Mouse (Mus musculus): Measurements from ENCODE around the gene Wdr83. TPM values are rescaled to one million over a fixed set of nuclear protein-coding genes. Genes with fewer than 3 reads are reported as not detected.

The Wdr83 gene
- total RNA-seq, 4 experiments from 2014 or later, result 20.1 to 32.5 (median 26.4) TPM

- no peak for DNase-seq (ENCODE audit: low spot score in 2 of 2)
Observed at GRCm38 (mm10) chr8:85035728-85036310, 45.3 kb downstream of the Wdr83 start.

GRCm38 (mm10) chr8:85035165-85035727, 45.9 kb downstream of the Wdr83 start:
- DNase-seq (ENCODE audit: low spot score in 2 of 2), result no peak

GRCm38 (mm10) chr8:85034764-85035163, 46.3 kb downstream of the Wdr83 start:
- DNase-seq (ENCODE audit: low spot score in 2 of 2), result peak; percentile 57 to 69

GRCm38 (mm10) chr8:85033867-85034266, 47.2 kb downstream of the Wdr83 start:
- DNase-seq (ENCODE audit: low spot score in 2 of 2), result no peak

GRCm38 (mm10) chr8:85032622-85033311, 48.3 kb downstream of the Wdr83 start:
- no peak for DNase-seq (ENCODE audit: low spot score in 2 of 2)

- no peak for DNase-seq (ENCODE audit: low spot score in 2 of 2)
Observed at GRCm38 (mm10) chr8:85029271-85029670, 51.8 kb downstream of the Wdr83 start.

GRCm38 (mm10) chr8:85027922-85028321, 53.2 kb downstream of the Wdr83 start:
- DNase-seq (ENCODE audit: low spot score in 2 of 2), result no peak

GRCm38 (mm10) chr8:85027516-85027855, 53.6 kb downstream of the Wdr83 start:
- DNase-seq (ENCODE audit: low spot score in 2 of 2), result no peak

- peak; percentile 94 to 96 for DNase-seq (ENCODE audit: low spot score in 2 of 2)
Observed at GRCm38 (mm10) chr8:85026670-85027515, 54.2 kb downstream of the Wdr83 start, which contains the start of gene Trir. Gene Trir (plus strand): TSS chr8:85026823.

- DNase-seq (ENCODE audit: low spot score in 2 of 2), result peak; percentile 81 to 89
Observed at GRCm38 (mm10) chr8:85025098-85025932, 55.8 kb downstream of the Wdr83 start, which contains the start of gene Asna1. Gene Asna1 (minus strand): TSS chr8:85025281.

Small RNA genes within 50 kb of the gene (microRNA-seq; reads per million reads assigned to microRNA genes)
- 0 to 0.76 reads per million in 2 experiments for gene Gm23388
- gene Mir7070, result 4.5 reads per million in 2 experiments

Other genes starting within 250 kb of the Wdr83 start
- 10 to 100 TPM; 21.6 to 27.7 (median 23.3) TPM for gene Gadd45gip1, start 249.8 kb downstream of the Wdr83 start, total RNA-seq (2022)
- 10 to 100 TPM; 66.4 to 76.2 (median 70.5) TPM for gene Rad23a, start 240.6 kb downstream of the Wdr83 start, total RNA-seq (2022)
- 100 to 1,000 TPM; 399 to 630 (median 506) TPM for gene Calr, start 234.4 kb downstream of the Wdr83 start, total RNA-seq (2022)
- gene Farsa, start 224.3 kb downstream of the Wdr83 start, total RNA-seq (2022), result 10 to 100 TPM; 47.2 to 54.8 (median 52.9) TPM
- 10 to 100 TPM; 13.0 to 18.4 (median 14.5) TPM for gene Syce2, start 209.2 kb downstream of the Wdr83 start, total RNA-seq (2022)
- gene Gcdh, start 187.4 kb downstream of the Wdr83 start, total RNA-seq (2022), result 10 to 100 TPM; 38.7 to 46.2 (median 40.4) TPM
- gene Klf1, start 179.4 kb downstream of the Wdr83 start, total RNA-seq (2022), result under 1 TPM in 2 of 4 experiments, not detected in 2; 0.21 to 0.31 TPM
- 10 to 100 TPM in 2 of 4 experiments, 1 to 10 TPM in 2; 4.4 to 18.9 (median 9.2) TPM for gene Dnase2a, start 172.7 kb downstream of the Wdr83 start, total RNA-seq (2022)
- 10 to 100 TPM; 77.3 to 83.2 (median 80.8) TPM for gene Mast1, start 143.9 kb downstream of the Wdr83 start, total RNA-seq (2022)
- 1 to 10 TPM; 1.5 to 2.5 (median 1.7) TPM for gene Rtbdn, start 134.3 kb downstream of the Wdr83 start, total RNA-seq (2022)
- gene Gm49661, start 111.9 kb downstream of the Wdr83 start, total RNA-seq (2022), result not detected
- 100 to 1,000 TPM; 328 to 367 (median 342) TPM for gene Prdx2, start 111.7 kb downstream of the Wdr83 start, total RNA-seq (2022)
- gene Rnaseh2a, start 111.5 kb downstream of the Wdr83 start, total RNA-seq (2022), result 10 to 100 TPM; 36.2 to 46.2 (median 41.2) TPM
- 10 to 100 TPM; 61.1 to 79.5 (median 75.6) TPM for gene Junb, start 102.6 kb downstream of the Wdr83 start, total RNA-seq (2022)
- gene Hook2, start 90.7 kb downstream of the Wdr83 start, total RNA-seq (2022), result 10 to 100 TPM; 10.9 to 11.6 (median 11.3) TPM
- not detected for gene Best2, start 66.8 kb downstream of the Wdr83 start, total RNA-seq (2022)
- 100 to 1,000 TPM; 118 to 124 (median 122) TPM for gene Asna1, start 56.0 kb downstream of the Wdr83 start, total RNA-seq (2022)
- gene Trir, start 54.5 kb downstream of the Wdr83 start, total RNA-seq (2022), result 100 to 1,000 TPM; 105 to 121 (median 116) TPM
- 100 to 1,000 TPM; 146 to 188 (median 162) TPM for gene Tnpo2, start 44.4 kb downstream of the Wdr83 start, total RNA-seq (2022)
- gene Fbxw9, start 21.3 kb downstream of the Wdr83 start, total RNA-seq (2022), result 10 to 100 TPM; 18.1 to 24.4 (median 23.6) TPM
- gene Gm5741, start 13.3 kb downstream of the Wdr83 start, total RNA-seq (2022), result not detected
- 10 to 100 TPM; 57.7 to 62.2 (median 59.1) TPM for gene Dhps, start 9.5 kb downstream of the Wdr83 start, total RNA-seq (2022)
- 10 to 100 TPM; 58.3 to 64.3 (median 61.7) TPM for gene Wdr83os, start 566 bp downstream of the Wdr83 start, total RNA-seq (2022)
- gene Man2b1, start 2.0 kb upstream of the Wdr83 start, total RNA-seq (2022), result 10 to 100 TPM; 33.4 to 98.9 (median 68.8) TPM
- 1 to 10 TPM; 6.1 to 8.9 (median 8.5) TPM for gene Zfp791, start 41.8 kb upstream of the Wdr83 start, total RNA-seq (2022)
- not detected for gene Cks1brt, start 70.6 kb upstream of the Wdr83 start, total RNA-seq (2022)
- not detected for gene Olfr371, start 144.7 kb upstream of the Wdr83 start, total RNA-seq (2022)
- 10 to 100 TPM; 27.0 to 30.3 (median 29.1) TPM for gene Orc6, start 218.3 kb upstream of the Wdr83 start, total RNA-seq (2022)
- 100 to 1,000 TPM; 121 to 138 (median 129) TPM for gene Vps35, start 218.5 kb upstream of the Wdr83 start, total RNA-seq (2022)